Mouse (Mus musculus) liver, embryonic 14.5 days (tissue): ENCODE results near the gene Atad2b. TPM values are rescaled to one million over a fixed set of nuclear protein-coding genes. Genes with fewer than 3 reads are reported as not detected.

ENCODE experiments used
- ATAC-seq: fragments of 200-750 bp; cut with Nextera tagmentation; 2 replicates; pipeline ENCODE4 v1.8.0; 2017; ENCODE audit warnings: moderate number of reproducible peaks, mild to moderate bottlenecking, moderate library complexity; ENCODE audit not compliant: insufficient read depth
- DNase-seq, 3 experiments: peaks; one replicate each; pipeline ENCODE4 v3.0.0-alpha.2; 2012 to 2013; ENCODE audit warnings: low read depth in 3 of 3, low spot score in 3 of 3
- H3K27ac ChIP-seq: fragments of 300-500 bp; sonication (generic); 2 replicates; pipeline ENCODE4 v1.5.1; 2014; ENCODE audit warnings: moderate library complexity, mild to moderate bottlenecking, control low read depth, inconsistent platforms
- H3K27me3 ChIP-seq: fragments of 300-500 bp; sonication (generic); 2 replicates; pipeline ENCODE4 v1.6.1; 2014; ENCODE audit warnings: mild to moderate bottlenecking, low read length, moderate library complexity; ENCODE audit not compliant: control insufficient read depth, insufficient read depth
- H3K36me3 ChIP-seq: fragments of 300-500 bp; sonication (generic); replicated peaks from 2 replicates; pipeline ENCODE4 v1.6.1; 2014; ENCODE audit warnings: low read depth; ENCODE audit not compliant: control insufficient read depth, insufficient read depth
- H3K4me1 ChIP-seq, 2 experiments: fragments of 200-500 bp in 1 of 2; fragments of 300-500 bp in 1 of 2; sonication (generic) in 1 of 2; replicated peaks; 2 replicates each; pipeline ENCODE4 v1.6.1; 2012 to 2014; ENCODE audit warnings: antibody characterized with exemption in 1 of 2, inconsistent platforms in 1 of 2, low read length in 1 of 2; ENCODE audit not compliant: control insufficient read depth in 2 of 2, insufficient read depth in 2 of 2
- H3K4me2 ChIP-seq: fragments of 300-500 bp; sonication (generic); 2 replicates; pipeline ENCODE4 v1.6.1; 2014; ENCODE audit warnings: low read depth, mild to moderate bottlenecking, control low read depth, moderate library complexity
- H3K4me3 ChIP-seq, 2 experiments: fragments of 200-500 bp in 1 of 2; fragments of 300-500 bp in 1 of 2; sonication (generic) in 1 of 2; 2 replicates each; pipeline ENCODE4 v1.5.1; 2012 to 2014; ENCODE audit warnings: low read depth in 2 of 2, low read length in 2 of 2, mild to moderate bottlenecking in 2 of 2, control low read depth in 1 of 2, inconsistent platforms in 1 of 2, moderate library complexity in 1 of 2; ENCODE audit not compliant: insufficient read depth in 1 of 2
- H3K9ac ChIP-seq: fragments of 300-500 bp; sonication (generic); replicated peaks from 2 replicates; pipeline ENCODE4 v1.6.1; 2014; ENCODE audit warnings: mild to moderate bottlenecking, control low read depth, moderate library complexity
- H3K9me3 ChIP-seq: fragments of 300-500 bp; sonication (generic); 2 replicates; pipeline ENCODE4 v1.6.1; 2016; ENCODE audit warnings: low read length, mixed read lengths; ENCODE audit not compliant: control insufficient read depth
- CTCF ChIP-seq: IDR thresholded peaks from 2 replicates; pipeline ENCODE4 v1.5.1; 2016; ENCODE audit warnings: antibody characterized with exemption, low read depth, control low read depth
- EP300 ChIP-seq: IDR thresholded peaks from 2 replicates; pipeline ENCODE4 v1.6.1; 2016; ENCODE audit warnings: antibody characterized with exemption, low read depth
- WGBS: fragments of 180-500 bp; shearing (Covaris S2); extraction: QIAGEN DNeasy Blood & Tissue Kit; methylation state at CpG from one replicate; pipeline ENCODE4 v1.1.7; 2014; ENCODE audit not compliant: insufficient replicate concordance; 5-methylcytosine and 5-hydroxymethylcytosine counted together
- polyA plus RNA-seq, 2 experiments: library from polyadenylated mRNA; depleted of rRNA in 1 of 2; stranded (reverse) in 1 of 2; unstranded in 1 of 2; fragments of >200 nt; fragmentation: Nextera tagmentation in 1 of 2; extraction: Ambion mirVana in 1 of 2; gene quantifications; 2 replicates each; pipeline versions ENCODE4 v1.2.1 to v1.2.3; 2012 to 2014

The Atad2b gene
- polyA plus RNA-seq, 2 experiments: 6.6 to 7.0 TPM

GRCm38 (mm10) chr12:4917805-4918591, 845 bp downstream of the Atad2b start:
- Histone ChIP-seq H3K4me2 (peak overlapping the region; percentile 64), H3K27me3 (no peaks in the 10 kb centered on the region), H3K9ac (peak overlapping the region; percentile 97), H3K4me3 (peak overlapping the region; percentile 89 to 90), H3K27ac (peak overlapping the region; percentile 47), H3K36me3 (no peaks in the 10 kb centered on the region), H3K9me3 (no peaks in the 10 kb centered on the region), H3K4me1 (peaks cover 7 to 8% of the 10 kb centered on the region in 2 experiments)
- DNase-seq (peak; percentile 33 to 60 (median 36)), ATAC-seq (peak; percentile 51)
- WGBS: under 1% methylated on average over 48 of the region's 48 CpGs
- no peak for TF ChIP-seq EP300
- no peak for TF ChIP-seq CTCF

DNA sequence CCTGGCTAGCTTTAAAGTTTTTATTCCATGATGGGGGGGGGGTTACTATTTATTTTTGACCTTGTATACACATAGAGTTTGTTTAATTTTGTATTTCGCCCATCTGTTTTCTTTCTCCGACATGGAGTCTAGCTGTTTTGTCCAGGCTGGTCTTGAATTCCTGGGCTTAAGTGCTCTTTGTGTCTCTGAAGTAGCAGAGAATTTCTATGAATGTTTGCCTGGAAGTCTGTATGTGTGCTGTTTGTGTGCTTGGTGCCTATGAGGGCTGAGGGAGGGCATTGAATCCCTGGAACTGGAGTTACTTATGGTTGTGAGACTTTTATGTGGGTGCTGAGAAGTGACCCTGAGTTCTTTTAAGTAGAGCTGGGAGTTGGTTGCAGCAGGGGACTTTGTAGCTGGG, 11.0 kb downstream of the Atad2b start:
- Histone ChIP-seq H3K9me3 (no peaks in the 10 kb centered on the region), H3K27ac (no peak overlapping the region), H3K27me3 (no peaks in the 10 kb centered on the region), H3K36me3 (no peaks in the 10 kb centered on the region; the same call in 1 of the 2 replicates), H3K4me1 (peaks cover 0 to 2% of the 10 kb centered on the region in 2 experiments; a peak in 2 of 4 replicates), H3K9ac (no peak overlapping the region), H3K4me3 (no peak overlapping the region), H3K4me2 (no peak overlapping the region)
- ATAC-seq: no peak
- TF ChIP-seq EP300 (no peak), CTCF (no peak)
- DNase-seq: no peak
- WGBS: 90% methylated on average over 2 of the region's 2 CpGs

DNA sequence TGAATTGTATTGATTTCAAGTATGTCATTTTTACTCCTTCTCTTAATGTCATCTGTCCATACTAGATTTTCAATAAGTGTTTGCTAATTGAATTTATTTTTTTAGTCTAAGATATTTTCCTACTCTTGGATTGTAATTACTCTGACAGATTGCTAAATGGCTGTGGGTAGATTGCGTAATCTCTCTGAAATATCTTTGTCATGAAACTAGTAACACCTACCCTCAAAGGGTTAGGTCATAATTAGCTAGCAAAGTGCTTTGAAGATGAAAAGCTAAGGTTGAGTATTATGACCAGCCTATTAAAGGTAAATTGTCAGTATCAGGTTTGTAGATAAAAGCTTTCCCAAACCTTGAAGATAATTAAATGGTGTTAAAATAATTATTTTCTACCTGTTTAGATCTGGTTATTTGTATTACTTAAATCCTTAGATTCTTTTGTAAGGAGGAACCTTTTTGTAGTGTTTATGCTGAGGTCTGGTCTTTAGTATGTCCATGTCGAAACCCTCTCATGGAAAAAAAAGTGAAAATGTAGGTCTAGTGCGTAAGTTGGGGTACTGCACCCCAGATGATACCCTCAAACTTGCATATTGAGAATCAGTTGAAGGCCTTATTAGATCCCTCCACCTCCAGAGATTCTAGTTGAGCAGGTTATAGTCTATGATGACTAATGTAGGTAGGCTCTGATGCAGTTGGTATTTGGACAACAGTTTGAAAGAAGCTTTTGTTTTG, 13.8 kb downstream of the Atad2b start:
- H3K36me3 ChIP-seq: no peaks in the 10 kb centered on the region
- DNase-seq: no peak
- H3K27ac ChIP-seq: no peak overlapping the region
- H3K27me3 ChIP-seq: no peaks in the 10 kb centered on the region
- WGBS: 89% methylated on average over 3 of the region's 3 CpGs
- H3K4me2 ChIP-seq: no peak overlapping the region
- H3K9me3 ChIP-seq: no peaks in the 10 kb centered on the region
- ATAC-seq: no peak
- H3K9ac ChIP-seq: no peak overlapping the region
- no peak for TF ChIP-seq EP300
- TF ChIP-seq CTCF: no peak
- no peak overlapping the region for H3K4me3 ChIP-seq
- peaks cover 2 to 3% of the 10 kb centered on the region in 2 experiments; a peak in 3 of 4 replicates for H3K4me1 ChIP-seq

DNA sequence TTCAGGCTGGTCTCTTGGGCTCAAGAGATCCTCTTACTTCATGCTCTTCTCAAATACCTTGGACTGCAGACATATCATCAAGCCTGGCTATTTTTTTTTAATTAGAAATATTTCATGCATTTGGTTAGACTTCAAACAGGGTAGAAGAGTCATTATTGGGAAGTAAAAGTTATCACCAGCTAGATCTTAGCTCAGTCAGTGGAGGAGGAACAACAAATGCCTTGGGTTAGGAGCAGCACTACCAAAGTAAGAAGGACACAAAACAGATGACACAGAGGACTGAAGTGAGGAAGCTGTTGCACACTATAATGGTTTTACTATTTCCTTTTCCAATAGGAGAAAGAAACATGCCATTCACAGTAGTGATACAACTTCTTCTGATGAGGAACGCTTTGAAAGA, 35.1 kb downstream of the Atad2b start:
- Histone ChIP-seq H3K4me1 (no peaks in the 10 kb centered on the region), H3K27me3 (no peaks in the 10 kb centered on the region), H3K9me3 (no peaks in the 10 kb centered on the region), H3K4me2 (no peak overlapping the region), H3K36me3 (peaks cover 34% of the 10 kb centered on the region), H3K27ac (no peak overlapping the region), H3K4me3 (no peak overlapping the region), H3K9ac (no peak overlapping the region)
- 83% methylated on average over 1 of the region's 1 CpGs for WGBS
- ATAC-seq (no peak), DNase-seq (no peak)
- TF ChIP-seq CTCF (no peak), EP300 (no peak)

DNA sequence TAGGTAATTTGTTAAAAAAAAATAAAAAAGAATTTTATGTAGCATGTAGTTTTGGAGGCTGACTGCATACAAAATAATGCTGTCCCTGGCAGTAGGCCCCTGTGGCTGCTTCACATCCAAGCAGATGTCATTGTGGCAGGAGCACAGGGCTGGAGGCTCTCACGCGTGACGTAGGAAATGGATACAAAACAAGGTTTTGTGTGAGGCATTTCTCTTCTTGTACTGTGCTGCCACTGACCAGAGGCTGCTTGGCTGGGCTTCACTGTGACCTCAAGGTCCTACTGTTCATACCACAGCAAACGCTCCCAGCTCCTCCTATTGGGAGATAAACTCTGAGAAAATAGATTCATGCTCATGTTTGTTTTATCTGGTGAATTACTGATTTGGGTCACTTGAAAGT, 36.0 kb downstream of the Atad2b start:
- Histone ChIP-seq H3K27ac (no peak overlapping the region), H3K4me1 (no peaks in the 10 kb centered on the region), H3K36me3 (peaks cover 38% of the 10 kb centered on the region), H3K9me3 (no peaks in the 10 kb centered on the region), H3K4me2 (no peak overlapping the region), H3K9ac (no peak overlapping the region), H3K27me3 (no peaks in the 10 kb centered on the region), H3K4me3 (no peak overlapping the region)
- ATAC-seq: no peak
- 86% methylated on average over 4 of the region's 4 CpGs for WGBS
- TF ChIP-seq CTCF (no peak), EP300 (no peak)
- no peak for DNase-seq
